Mouse (Mus musculus) embryonic fibroblast, embryonic 13.5 days (primary cell): Measurements from ENCODE around the gene Coro6.

Experiments
- CTCF ChIP-seq: IDR thresholded peaks from 2 replicates; pipeline ENCODE4 v1.5.1; 2011; ENCODE audit warnings: mild to moderate bottlenecking, control low read depth, low read length, moderate library complexity, borderline replicate concordance; ENCODE audit not compliant: insufficient read depth
- POLR2A ChIP-seq: IDR thresholded peaks from 2 replicates; pipeline ENCODE4 v1.6.1; 2011; ENCODE audit warnings: low read depth, mild to moderate bottlenecking, control low read depth, low read length, moderate library complexity

DNA sequence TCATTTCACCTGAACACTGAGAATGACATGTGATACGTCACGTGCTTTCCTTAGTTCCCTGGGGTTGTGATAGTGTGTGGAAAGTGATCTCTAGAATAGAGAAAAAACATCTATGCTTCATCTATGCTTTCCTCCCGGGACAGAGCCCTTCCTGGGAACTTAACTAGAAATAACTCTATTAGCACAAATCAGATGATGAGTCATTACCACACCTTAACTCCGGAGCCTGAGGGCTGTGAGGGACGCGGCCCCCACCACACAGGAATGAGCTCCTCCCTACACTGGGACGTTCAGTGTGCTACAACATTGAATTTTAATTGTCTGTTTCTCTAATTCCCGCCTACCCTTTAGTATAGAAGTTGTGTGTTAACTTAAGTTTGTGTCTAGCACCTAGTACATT is 21.2 kb upstream of the Coro6 start:
- TF ChIP-seq CTCF (no peak), POLR2A (no peak)
